Mouse (Mus musculus) heart, embryonic 14.5 days (tissue): ENCODE data around the gene Uba1. TPM values are rescaled to one million over a fixed set of nuclear protein-coding genes. Genes with fewer than 3 reads are reported as not detected.

ENCODE experiments used
- ATAC-seq: fragments of 200-750 bp; cut with Nextera tagmentation; 2 replicates; pipeline ENCODE4 v1.8.0; 2017; ENCODE audit warnings: low read depth, moderate TSS enrichment; ENCODE audit not compliant: insufficient number of reproducible peaks, insufficient read depth, low FRiP score
- H3K27ac ChIP-seq, 2 experiments: fragments of 200-500 bp in 1 of 2; fragments of 300-500 bp in 1 of 2; sonication (generic) in 1 of 2; replicated peaks in 1 of 2; 2 replicates each; pipeline ENCODE4 v1.5.1; 2012 to 2014; ENCODE audit warnings: low read depth in 2 of 2, low read length in 2 of 2, control low read depth in 1 of 2, mild to moderate bottlenecking in 1 of 2, mixed read lengths in 1 of 2; ENCODE audit not compliant: control insufficient read depth in 1 of 2, insufficient read depth in 1 of 2
- H3K27me3 ChIP-seq: fragments of 300-500 bp; sonication (generic); 2 replicates; pipeline ENCODE4 v1.6.1; 2014; ENCODE audit warnings: mild to moderate bottlenecking, low read length, control low read depth; ENCODE audit not compliant: control insufficient read depth, insufficient read depth
- H3K36me3 ChIP-seq: fragments of 300-500 bp; sonication (generic); 2 replicates; pipeline ENCODE4 v1.6.1; 2014; ENCODE audit warnings: mild to moderate bottlenecking, control low read depth, low read length, mixed read lengths; ENCODE audit not compliant: control insufficient read depth, insufficient read depth
- H3K4me1 ChIP-seq, 2 experiments: fragments of 200-500 bp in 1 of 2; fragments of 300-500 bp in 1 of 2; sonication (generic) in 1 of 2; 2 replicates each; pipeline ENCODE4 v1.6.1; 2012 to 2014; ENCODE audit warnings: low read length in 2 of 2, control low read depth in 1 of 2, mixed read lengths in 1 of 2; ENCODE audit not compliant: control insufficient read depth in 2 of 2, insufficient read depth in 2 of 2
- H3K4me2 ChIP-seq: fragments of 300-500 bp; sonication (generic); 2 replicates; pipeline ENCODE4 v1.6.1; 2014; ENCODE audit warnings: mild to moderate bottlenecking, low read length
- H3K4me3 ChIP-seq, 2 experiments: fragments of 200-500 bp in 1 of 2; fragments of 300-500 bp in 1 of 2; sonication (generic) in 1 of 2; 2 replicates each; pipeline ENCODE4 v1.5.1; 2012 to 2014; ENCODE audit warnings: low read length in 2 of 2, mild to moderate bottlenecking in 2 of 2, control low read depth in 1 of 2, low read depth in 1 of 2, moderate library complexity in 1 of 2; ENCODE audit not compliant: control insufficient read depth in 1 of 2, insufficient read depth in 1 of 2
- H3K9ac ChIP-seq: fragments of 300-500 bp; sonication (generic); 2 replicates; pipeline ENCODE4 v1.6.1; 2014; ENCODE audit warnings: mild to moderate bottlenecking, low read length
- H3K9me3 ChIP-seq: fragments of 300-500 bp; sonication (generic); 2 replicates; pipeline ENCODE4 v1.6.1; 2016; ENCODE audit warnings: low read length, control low read depth; ENCODE audit not compliant: control insufficient read depth
- WGBS: fragments of 180-500 bp; shearing (Covaris S2); extraction: QIAGEN DNeasy Blood & Tissue Kit; methylation state at CpG from one replicate; pipeline ENCODE4 v1.1.7; 2014; 5-methylcytosine and 5-hydroxymethylcytosine counted together
- polyA plus RNA-seq: library from polyadenylated mRNA; unstranded; fragments of >200 nt; fragmentation: Nextera tagmentation; extraction: Ambion mirVana; gene quantifications from 2 replicates; pipeline ENCODE4 v1.2.1, GENCODE M21; 2014

The Uba1 gene
- polyA plus RNA-seq, 1 experiment from 2014 or later, result 143 TPM

- ATAC-seq, result no peak
- H3K4me2 ChIP-seq, result peak overlapping the region; percentile 77
- no peak overlapping the region for H3K27ac ChIP-seq
- no peaks in the 10 kb centered on the region for H3K36me3 ChIP-seq
- H3K9me3 ChIP-seq, result no peaks in the 10 kb centered on the region
- WGBS, result 31% methylated on average over 5 of the region's 5 CpGs
- H3K9ac ChIP-seq, result no peak overlapping the region
- H3K4me1 ChIP-seq, result no peaks in the 10 kb centered on the region
- H3K27me3 ChIP-seq, result no peaks in the 10 kb centered on the region
- H3K4me3 ChIP-seq, result peak overlapping the region in 1 of 2 experiments; percentile 50; a peak in 2 of 4 replicates
Observed at GRCm38 (mm10) chrX:20657593-20657992, 533 bp upstream of the Uba1 start.

GRCm38 (mm10) chrX:20658891-20659406, 823 bp downstream of the Uba1 start:
- Histone ChIP-seq H3K4me2 (peak overlapping the region; percentile 77), H3K9me3 (no peaks in the 10 kb centered on the region), H3K9ac (peak overlapping the region; percentile 68), H3K27me3 (no peaks in the 10 kb centered on the region), H3K36me3 (no peaks in the 10 kb centered on the region), H3K4me3 (peak overlapping the region; percentile 50 to 62), H3K27ac (peak overlapping the region in 1 of 2 experiments; percentile 67; a peak in 2 of 4 replicates), H3K4me1 (no peaks in the 10 kb centered on the region)
- 0 out of 2 replicates have a peak, but pooled peaks have one; percentile 33 for ATAC-seq
- 20% methylated on average over 24 of the region's 24 CpGs for WGBS

GRCm38 (mm10) chrX:20662317-20662715, 4.2 kb downstream of the Uba1 start:
- H3K4me1 ChIP-seq, result peaks cover 2 to 13% of the 10 kb centered on the region in 2 experiments
- no peak overlapping the region for H3K4me2 ChIP-seq
- no peak for ATAC-seq
- H3K27ac ChIP-seq, result no peak overlapping the region
- peaks cover 17% of the 10 kb centered on the region for H3K36me3 ChIP-seq
- H3K4me3 ChIP-seq, result no peak overlapping the region
- no peaks in the 10 kb centered on the region for H3K9me3 ChIP-seq
- H3K9ac ChIP-seq, result no peak overlapping the region
- no peaks in the 10 kb centered on the region for H3K27me3 ChIP-seq
- WGBS, result 25% methylated on average over 5 of the region's 5 CpGs

GRCm38 (mm10) chrX:20662716-20663443, 4.8 kb downstream of the Uba1 start:
- H3K27me3 ChIP-seq, result no peaks in the 10 kb centered on the region
- H3K36me3 ChIP-seq, result peaks cover 22% of the 10 kb centered on the region
- H3K4me2 ChIP-seq, result peak overlapping the region; percentile 69
- H3K4me3 ChIP-seq, result peak overlapping the region; percentile 67 to 68
- peaks cover 2 to 13% of the 10 kb centered on the region in 2 experiments for H3K4me1 ChIP-seq
- peak overlapping the region; percentile 90 for H3K9ac ChIP-seq
- H3K27ac ChIP-seq, result peak overlapping the region; percentile 66 to 82
- H3K9me3 ChIP-seq, result no peaks in the 10 kb centered on the region
- ATAC-seq, result peak; percentile 76
- WGBS, result 19% methylated on average over 28 of the region's 28 CpGs

- 17% methylated on average over 9 of the region's 9 CpGs for WGBS
- H3K27me3 ChIP-seq, result no peaks in the 10 kb centered on the region
- no peaks in the 10 kb centered on the region for H3K9me3 ChIP-seq
- H3K4me3 ChIP-seq, result peak overlapping the region; percentile 67 to 68
- peak; percentile 11; the same call in 1 of the 2 replicates for ATAC-seq
- H3K36me3 ChIP-seq, result peaks cover 27% of the 10 kb centered on the region
- H3K4me1 ChIP-seq, result peaks cover 2 to 13% of the 10 kb centered on the region in 2 experiments
- H3K27ac ChIP-seq, result peak overlapping the region; percentile 66 to 82
- peak overlapping the region; percentile 69 for H3K4me2 ChIP-seq
- peak overlapping the region; percentile 90 for H3K9ac ChIP-seq
Observed at GRCm38 (mm10) chrX:20663444-20663790, 5.3 kb downstream of the Uba1 start.

- Histone ChIP-seq H3K27me3 (no peaks in the 10 kb centered on the region), H3K4me3 (peak within 1 kb of the TSS; percentile 65 to 80), H3K4me2 (peak within 1 kb of the TSS; percentile 76), H3K27ac (peak within 1 kb of the TSS; percentile 97 to 98), H3K9ac (peak within 1 kb of the TSS; percentile 94), H3K4me1 (peaks cover 0 to 11% of the 10 kb centered on the region in 2 experiments; a peak in 2 of 4 replicates), H3K9me3 (no peaks in the 10 kb centered on the region), H3K36me3 (peaks cover 22% of the 10 kb centered on the region)
- WGBS, result 14% methylated on average over 16 of the region's 16 CpGs
- ATAC-seq, result peak; percentile 90
Observed at GRCm38 (mm10) chrX:20687519-20688067, 29.5 kb downstream of the Uba1 start, which contains the start of gene Cdk16. TSS of gene Cdk16 (plus strand) at chrX:20687954.

- Histone ChIP-seq H3K27ac (peak overlapping the region; percentile 97 to 98), H3K36me3 (peaks cover 22% of the 10 kb centered on the region), H3K9ac (peak overlapping the region; percentile 94), H3K4me2 (peak overlapping the region; percentile 76), H3K4me3 (peak overlapping the region; percentile 65 to 80), H3K27me3 (no peaks in the 10 kb centered on the region), H3K4me1 (peaks cover 0 to 11% of the 10 kb centered on the region in 2 experiments; a peak in 2 of 4 replicates), H3K9me3 (no peaks in the 10 kb centered on the region)
- ATAC-seq, result peak; percentile 89
- WGBS, result 12% methylated on average over 33 of the region's 33 CpGs
Observed at GRCm38 (mm10) chrX:20688068-20688547, 30.0 kb downstream of the Uba1 start.
